Mouse (Mus musculus): Measurements from ENCODE around the gene Tiam2.

DNA sequence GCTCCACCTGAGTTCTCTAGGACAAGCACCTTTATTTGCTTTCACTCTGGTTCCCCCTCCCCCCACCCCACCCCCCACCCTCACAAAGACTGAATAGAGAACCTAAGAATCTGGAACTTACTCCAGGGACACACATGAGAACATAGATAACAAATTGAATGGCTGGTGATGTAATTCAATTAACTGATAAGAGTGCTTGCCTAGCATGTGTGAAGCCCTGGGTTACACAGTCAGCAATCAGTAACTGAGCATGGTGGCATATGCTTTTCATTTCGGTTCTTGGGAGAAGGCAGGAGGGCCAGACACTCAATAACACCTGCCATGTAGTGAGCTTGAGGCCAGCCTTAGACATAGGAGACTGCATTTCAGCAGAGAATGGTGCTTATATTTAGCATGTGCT lies 229.9 kb downstream of the Tiam2 start:
- no peak for TF ChIP-seq CTCF (conservative IDR thresholded peaks at IDR 0.05; ENCODE audit: insufficient read depth, insufficient read length, low read depth, low read length)
- no peak for TF ChIP-seq POLR2A (IDR thresholded peaks at IDR 0.05; ENCODE audit: low read depth, low read length)

Data from kidney, adult 2 months (tissue).